Mouse (Mus musculus): ENCODE results near the gene Gif. TPM values are rescaled to one million over a fixed set of nuclear protein-coding genes. Genes with fewer than 3 reads are reported as not detected.

The Gif gene
- polyA plus RNA-seq, 1 experiment from 2014 or later = not detected

DNA sequence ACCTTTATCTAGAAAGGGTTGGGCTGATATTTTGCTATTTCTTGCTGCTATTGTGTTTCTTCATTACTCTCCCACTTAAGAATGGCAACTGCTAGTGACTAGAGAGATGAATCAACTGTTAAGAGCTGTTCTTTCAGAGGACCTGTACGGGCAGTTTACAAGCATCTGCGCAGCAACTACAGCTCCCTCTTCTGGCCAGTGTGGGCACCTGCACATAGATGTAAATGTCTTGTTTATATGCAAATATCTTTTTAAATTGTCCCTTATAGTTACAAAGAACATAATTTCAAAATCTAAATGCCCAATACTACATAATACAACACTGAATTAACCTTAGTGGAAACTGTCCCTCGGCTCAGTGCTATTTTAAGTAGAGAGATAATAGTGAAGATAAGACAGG is 20.8 kb downstream of the Gif start:
- no peak for ATAC-seq (ENCODE audit: insufficient number of reproducible peaks, low FRiP score, low TSS enrichment, low read depth)
- peaks cover 5% of the 10 kb centered on the region; the same call in 1 of the 2 replicates for H3K4me1 ChIP-seq
- peaks cover 8% of the 10 kb centered on the region; the same call in 1 of the 2 replicates for H3K36me3 ChIP-seq
- no peak overlapping the region for H3K4me3 ChIP-seq
- H3K9me3 ChIP-seq = no peaks in the 10 kb centered on the region
- H3K4me2 ChIP-seq = no peak overlapping the region
- no peak overlapping the region for H3K9ac ChIP-seq
- no peaks in the 10 kb centered on the region for H3K27me3 ChIP-seq
- H3K27ac ChIP-seq = no peak overlapping the region
- WGBS = 15% methylated on average over 3 of the region's 3 CpGs

DNA sequence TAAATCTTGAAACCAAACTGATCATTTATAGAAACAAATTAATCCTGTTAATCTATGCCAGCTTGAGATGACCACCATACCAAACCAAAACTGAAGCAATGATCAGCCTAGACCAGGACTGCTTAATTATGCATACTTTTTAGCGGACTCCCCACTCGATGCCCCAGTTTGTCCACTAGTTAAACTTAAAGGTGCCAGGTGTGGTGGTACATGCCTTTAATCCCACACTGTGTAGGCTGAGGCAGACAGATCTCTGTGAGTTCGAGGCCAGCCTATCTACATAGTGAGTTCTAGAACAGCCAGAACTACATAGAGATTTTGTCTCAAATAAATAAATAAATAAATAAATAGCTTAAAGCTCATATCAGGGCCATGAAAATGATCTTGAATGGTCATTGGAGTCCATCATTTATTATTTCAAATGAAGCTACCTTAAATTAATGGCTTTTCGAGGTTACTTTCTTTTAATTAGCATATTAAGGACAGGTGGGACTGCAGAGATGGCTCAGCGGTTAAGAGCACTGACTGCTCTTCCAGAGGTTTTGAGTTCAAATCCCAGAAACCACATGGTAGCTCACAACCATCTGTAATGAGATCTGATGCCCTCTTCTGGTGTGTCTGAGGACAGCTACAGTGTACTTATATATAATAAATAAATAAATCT is 22.0 kb downstream of the Gif start:
- Histone ChIP-seq H3K27me3 (no peaks in the 10 kb centered on the region), H3K27ac (no peak overlapping the region), H3K9me3 (no peaks in the 10 kb centered on the region), H3K4me3 (peak overlapping the region; percentile 64), H3K9ac (no peak overlapping the region), H3K4me1 (peaks cover 5% of the 10 kb centered on the region; the same call in 1 of the 2 replicates), H3K4me2 (peak overlapping the region; percentile 66), H3K36me3 (peaks cover 20% of the 10 kb centered on the region)
- WGBS = 86% methylated on average over 5 of the region's 5 CpGs
- no peak for ATAC-seq (ENCODE audit: insufficient number of reproducible peaks, low FRiP score, low TSS enrichment, low read depth)

DNA sequence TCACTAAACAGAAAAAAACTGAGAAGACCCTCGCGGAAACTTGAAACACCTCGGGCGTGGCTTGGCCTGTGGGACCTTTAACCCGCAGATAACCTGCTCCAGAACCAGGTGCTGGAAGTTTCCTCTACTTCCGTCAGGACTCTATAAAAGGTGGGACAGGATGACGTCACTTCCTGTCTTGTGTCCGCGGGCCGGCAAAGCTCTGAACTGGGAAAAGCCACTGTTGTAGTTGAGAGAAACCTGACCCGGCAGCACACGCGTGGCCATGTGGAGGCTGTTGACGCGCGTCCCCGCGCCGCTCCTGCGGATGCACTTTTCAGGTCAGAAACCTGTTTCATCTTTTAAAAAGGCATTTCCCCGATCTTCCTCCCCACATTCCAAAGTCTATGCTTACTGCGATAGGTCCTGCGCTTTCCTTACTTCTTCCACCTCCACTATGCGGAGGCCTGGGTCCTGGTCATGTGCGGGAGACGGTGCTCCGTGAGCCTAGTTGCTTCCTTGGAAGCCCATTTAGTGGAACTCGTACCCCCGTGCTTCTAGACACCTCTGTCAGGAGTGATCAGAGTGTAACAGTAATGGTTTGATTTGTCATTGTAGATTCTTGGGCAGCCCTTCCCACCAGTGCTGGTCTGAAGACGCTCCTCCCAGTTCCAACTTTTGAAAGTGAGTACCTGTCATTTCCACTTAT is 23.0 kb downstream of the Gif start, which contains the start of gene Mrpl16:
Gene Mrpl16 (plus strand): TSS at position 187 of the 688 bp plus-strand sequence.
- H3K27ac ChIP-seq = peak within 1 kb of the TSS; percentile 76
- H3K4me2 ChIP-seq = peak within 1 kb of the TSS; percentile 66
- H3K4me1 ChIP-seq = peaks cover 5% of the 10 kb centered on the region; the same call in 1 of the 2 replicates
- H3K9me3 ChIP-seq = no peaks in the 10 kb centered on the region
- H3K4me3 ChIP-seq = peak within 1 kb of the TSS; percentile 64
- ATAC-seq (ENCODE audit: insufficient number of reproducible peaks, low FRiP score, low TSS enrichment, low read depth) = peak; percentile 88
- under 1% methylated on average over 30 of the region's 30 CpGs for WGBS
- H3K9ac ChIP-seq = peak within 1 kb of the TSS; percentile 56
- no peaks in the 10 kb centered on the region for H3K27me3 ChIP-seq
- H3K36me3 ChIP-seq = peaks cover 23% of the 10 kb centered on the region

DNA sequence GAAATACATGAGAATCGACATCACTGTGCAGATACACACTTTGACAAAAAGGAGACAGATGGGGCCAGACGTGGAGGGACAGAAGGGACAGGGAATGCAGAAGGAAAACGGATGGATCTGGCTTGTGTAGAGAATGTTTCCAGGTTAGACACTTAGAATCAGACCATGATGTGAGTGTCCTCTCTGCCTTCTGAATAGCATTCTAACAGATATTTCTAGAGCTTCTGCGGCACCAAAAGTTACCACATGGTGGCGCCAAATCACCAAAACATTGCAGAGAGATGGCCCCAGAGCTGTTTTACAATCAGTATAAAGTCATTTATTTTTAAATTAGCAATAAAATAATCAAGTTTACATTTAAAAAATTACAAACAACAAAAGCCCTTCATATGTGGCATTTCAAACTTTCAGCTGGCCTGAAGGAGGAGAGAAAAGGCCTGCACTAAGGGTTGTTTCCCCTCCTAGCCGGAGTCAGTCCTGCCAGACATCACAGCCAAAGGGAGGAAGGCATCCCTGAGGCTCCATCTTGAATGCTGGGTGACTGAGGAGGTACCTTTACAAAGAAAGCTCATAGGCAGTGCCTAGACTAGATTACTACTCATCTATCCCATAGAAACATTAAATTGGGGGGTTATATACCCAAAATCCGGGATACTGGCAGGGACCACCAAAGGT is 30.0 kb downstream of the Gif start:
- ATAC-seq (ENCODE audit: insufficient number of reproducible peaks, low FRiP score, low TSS enrichment, low read depth) = no peak
- H3K27ac ChIP-seq = no peak overlapping the region
- H3K4me1 ChIP-seq = no peaks in the 10 kb centered on the region
- peaks cover 37% of the 10 kb centered on the region for H3K36me3 ChIP-seq
- no peak overlapping the region for H3K4me2 ChIP-seq
- H3K9me3 ChIP-seq = no peaks in the 10 kb centered on the region
- H3K9ac ChIP-seq = no peak overlapping the region
- H3K4me3 ChIP-seq = no peak overlapping the region
- 64% methylated on average over 7 of the region's 7 CpGs for WGBS
- no peaks in the 10 kb centered on the region for H3K27me3 ChIP-seq

DNA sequence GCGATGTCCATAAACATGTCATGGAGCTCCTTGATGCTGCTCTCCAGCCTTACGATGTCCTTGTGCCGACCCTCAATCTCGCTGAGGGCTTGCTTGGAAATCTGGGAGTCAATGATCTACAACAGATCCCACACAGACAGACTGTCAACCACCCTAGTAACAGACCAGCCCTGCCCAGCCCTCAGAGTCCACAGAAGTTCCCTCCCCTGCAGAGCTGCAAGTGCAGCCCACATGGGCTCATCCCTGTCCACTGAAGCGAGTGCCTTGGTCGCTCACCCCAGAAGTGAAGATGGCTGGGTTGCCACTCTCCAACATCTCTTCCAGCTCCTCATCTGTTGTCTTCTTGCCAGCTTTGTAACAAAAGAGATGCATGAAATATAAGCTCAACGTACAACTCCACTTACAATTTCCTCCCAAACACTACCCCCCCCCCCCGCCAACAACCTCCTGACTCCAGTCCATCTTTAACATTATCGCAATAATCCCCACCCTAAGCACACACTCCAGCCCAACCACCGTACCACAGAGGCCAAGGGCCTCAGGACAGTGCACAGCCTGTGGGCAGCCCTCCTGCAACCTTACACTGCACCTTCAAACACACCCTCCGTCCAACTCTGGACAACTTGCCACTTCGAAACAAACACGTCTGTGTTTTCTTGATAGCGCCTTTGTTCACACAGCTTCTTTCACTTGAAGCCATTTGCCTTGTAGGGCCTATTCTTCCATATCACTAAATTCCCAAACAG is 38.2 kb downstream of the Gif start:
- no peak for ATAC-seq (ENCODE audit: insufficient number of reproducible peaks, low FRiP score, low TSS enrichment, low read depth)
- H3K9ac ChIP-seq = no peak overlapping the region
- H3K4me3 ChIP-seq = no peak overlapping the region
- H3K27ac ChIP-seq = no peak overlapping the region
- no peaks in the 10 kb centered on the region for H3K27me3 ChIP-seq
- H3K4me1 ChIP-seq = no peaks in the 10 kb centered on the region
- no peak overlapping the region for H3K4me2 ChIP-seq
- H3K36me3 ChIP-seq = no peaks in the 10 kb centered on the region
- 87% methylated on average over 14 of the region's 14 CpGs for WGBS
- H3K9me3 ChIP-seq = no peaks in the 10 kb centered on the region

DNA sequence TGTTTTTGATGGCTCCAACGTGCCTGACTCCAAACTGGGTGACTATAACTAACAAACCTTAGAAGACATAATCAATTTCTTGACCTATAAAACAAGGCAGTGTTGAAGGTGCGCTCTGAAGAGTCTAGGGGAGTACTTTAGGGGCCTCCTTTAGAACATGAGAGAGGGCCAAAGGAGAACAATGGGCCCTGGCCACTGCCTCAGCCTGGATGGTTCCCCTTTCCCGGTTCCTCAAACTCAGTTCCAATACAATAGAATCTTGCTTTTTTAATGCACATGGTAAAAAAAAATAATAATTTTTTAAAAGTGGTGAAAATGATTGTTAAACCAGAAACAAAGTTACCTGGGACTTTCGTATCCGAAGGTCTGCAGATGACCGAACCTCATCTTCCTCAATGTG is 40.5 kb downstream of the Gif start:
- no peaks in the 10 kb centered on the region for H3K9me3 ChIP-seq
- H3K4me2 ChIP-seq = no peak overlapping the region
- no peak overlapping the region for H3K27ac ChIP-seq
- ATAC-seq (ENCODE audit: insufficient number of reproducible peaks, low FRiP score, low TSS enrichment, low read depth) = no peak
- no peaks in the 10 kb centered on the region for H3K27me3 ChIP-seq
- H3K9ac ChIP-seq = no peak overlapping the region
- no peak overlapping the region for H3K4me3 ChIP-seq
- no peaks in the 10 kb centered on the region for H3K4me1 ChIP-seq
- 91% methylated on average over 6 of the region's 6 CpGs for WGBS
- H3K36me3 ChIP-seq = no peaks in the 10 kb centered on the region

DNA sequence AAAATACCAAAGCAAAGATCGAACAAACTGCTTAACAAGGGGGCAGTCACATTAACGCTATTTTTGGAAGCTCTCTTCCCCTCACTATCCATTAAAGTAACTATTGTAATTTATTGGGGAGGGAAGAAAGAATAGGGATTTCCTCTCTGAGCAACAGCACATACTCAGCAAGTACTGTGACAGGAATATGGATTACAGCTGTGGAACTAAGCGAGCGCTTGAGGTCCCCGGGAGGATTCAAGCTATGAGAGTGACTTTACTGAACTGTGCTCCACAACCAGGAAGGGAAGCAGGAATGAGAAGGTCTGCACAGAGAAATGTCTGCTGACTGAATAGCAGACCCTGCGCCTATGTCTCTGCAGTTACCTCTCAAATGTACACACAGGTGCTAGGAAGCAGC is 41.5 kb downstream of the Gif start:
- no peak overlapping the region for H3K4me3 ChIP-seq
- no peaks in the 10 kb centered on the region for H3K36me3 ChIP-seq
- no peaks in the 10 kb centered on the region for H3K27me3 ChIP-seq
- ATAC-seq (ENCODE audit: insufficient number of reproducible peaks, low FRiP score, low TSS enrichment, low read depth) = no peak
- H3K9ac ChIP-seq = no peak overlapping the region
- H3K4me1 ChIP-seq = no peaks in the 10 kb centered on the region
- H3K9me3 ChIP-seq = no peaks in the 10 kb centered on the region
- no peak overlapping the region for H3K4me2 ChIP-seq
- no peak overlapping the region for H3K27ac ChIP-seq
- 78% methylated on average over 6 of the region's 6 CpGs for WGBS

DNA sequence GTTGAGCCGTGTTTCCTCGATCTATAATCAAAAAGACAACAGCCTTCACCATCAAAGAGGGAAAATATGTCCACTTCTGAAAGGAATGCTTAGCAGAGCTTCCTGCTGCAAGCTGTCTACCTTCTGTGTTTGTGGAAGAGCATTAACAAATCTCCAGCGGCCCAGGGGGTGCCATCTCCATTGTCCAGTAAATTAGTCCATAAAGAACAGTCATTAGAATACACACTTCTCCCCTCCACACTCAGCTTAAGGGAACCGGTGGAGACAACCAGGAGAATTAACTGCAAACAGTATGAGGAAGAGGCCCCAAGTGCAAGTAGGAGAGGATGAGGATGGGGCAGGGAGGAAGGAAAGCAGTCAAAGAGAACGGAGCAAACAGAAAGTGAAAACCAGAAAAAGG is 44.5 kb downstream of the Gif start:
- no peak overlapping the region for H3K27ac ChIP-seq
- H3K27me3 ChIP-seq = no peaks in the 10 kb centered on the region
- H3K9ac ChIP-seq = no peak overlapping the region
- no peaks in the 10 kb centered on the region for H3K36me3 ChIP-seq
- WGBS = 72% methylated on average over 5 of the region's 5 CpGs
- H3K4me1 ChIP-seq = no peaks in the 10 kb centered on the region
- no peaks in the 10 kb centered on the region for H3K9me3 ChIP-seq
- H3K4me3 ChIP-seq = no peak overlapping the region
- ATAC-seq (ENCODE audit: insufficient number of reproducible peaks, low FRiP score, low TSS enrichment, low read depth) = no peak
- no peak overlapping the region for H3K4me2 ChIP-seq

DNA sequence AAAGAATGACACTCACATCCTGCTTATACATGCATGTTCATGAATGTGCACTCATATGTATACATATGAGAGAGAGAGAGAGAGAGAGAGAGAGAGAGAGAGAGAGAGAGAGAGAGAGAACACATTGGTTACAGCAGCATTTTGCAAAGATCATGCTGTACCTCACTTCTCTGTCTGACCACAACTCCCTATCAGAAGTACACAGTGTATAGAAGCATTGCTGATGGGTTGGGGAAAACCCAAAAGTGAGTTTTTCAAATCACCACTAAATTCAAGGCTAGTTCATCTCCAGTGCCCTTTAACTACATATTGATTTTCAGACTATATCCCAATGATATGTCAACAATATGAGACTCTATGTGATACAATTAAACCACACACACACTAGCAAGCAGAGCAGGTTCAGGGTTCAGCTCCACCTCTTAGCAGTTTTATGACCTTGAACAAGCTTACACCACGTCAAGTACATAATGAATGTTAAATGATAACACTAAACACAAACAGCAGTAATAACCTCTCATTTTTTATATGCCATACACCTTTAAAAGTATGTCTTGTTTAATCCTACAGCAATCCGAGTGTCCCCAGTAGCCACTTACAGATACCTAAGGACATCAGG is 46.5 kb downstream of the Gif start:
- ATAC-seq (ENCODE audit: insufficient number of reproducible peaks, low FRiP score, low TSS enrichment, low read depth) = no peak
- Histone ChIP-seq H3K9ac (no peak overlapping the region), H3K27ac (no peak overlapping the region), H3K27me3 (no peaks in the 10 kb centered on the region), H3K36me3 (no peaks in the 10 kb centered on the region), H3K4me1 (no peaks in the 10 kb centered on the region), H3K4me3 (no peak overlapping the region), H3K4me2 (no peak overlapping the region), H3K9me3 (no peaks in the 10 kb centered on the region)
- WGBS = 69% methylated on average over 2 of the region's 2 CpGs

DNA sequence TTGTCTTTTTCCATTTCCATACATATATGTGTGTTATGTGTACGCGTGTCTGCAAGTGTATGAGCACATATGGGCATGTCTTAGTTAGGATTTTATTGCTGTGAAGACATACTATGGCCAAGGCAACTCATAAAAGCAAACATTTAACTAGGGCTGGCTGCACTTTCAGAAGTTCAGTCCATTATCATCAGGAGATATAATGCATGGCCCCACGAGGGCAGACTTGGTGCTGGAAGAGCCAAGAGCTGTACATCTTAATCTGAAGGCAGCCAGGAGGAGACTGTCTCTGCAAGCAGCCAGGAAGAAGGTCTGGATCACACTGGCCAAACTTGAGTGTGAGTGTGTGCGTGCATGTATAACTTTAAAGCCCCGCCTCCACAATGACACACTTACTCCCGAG is 47.1 kb downstream of the Gif start:
- Histone ChIP-seq H3K4me1 (no peaks in the 10 kb centered on the region), H3K36me3 (no peaks in the 10 kb centered on the region), H3K27me3 (no peaks in the 10 kb centered on the region), H3K4me2 (no peak overlapping the region), H3K27ac (no peak overlapping the region), H3K9ac (no peak overlapping the region), H3K9me3 (no peaks in the 10 kb centered on the region), H3K4me3 (no peak overlapping the region)
- ATAC-seq (ENCODE audit: insufficient number of reproducible peaks, low FRiP score, low TSS enrichment, low read depth) = no peak
- WGBS = 87% methylated on average over 6 of the region's 6 CpGs

DNA sequence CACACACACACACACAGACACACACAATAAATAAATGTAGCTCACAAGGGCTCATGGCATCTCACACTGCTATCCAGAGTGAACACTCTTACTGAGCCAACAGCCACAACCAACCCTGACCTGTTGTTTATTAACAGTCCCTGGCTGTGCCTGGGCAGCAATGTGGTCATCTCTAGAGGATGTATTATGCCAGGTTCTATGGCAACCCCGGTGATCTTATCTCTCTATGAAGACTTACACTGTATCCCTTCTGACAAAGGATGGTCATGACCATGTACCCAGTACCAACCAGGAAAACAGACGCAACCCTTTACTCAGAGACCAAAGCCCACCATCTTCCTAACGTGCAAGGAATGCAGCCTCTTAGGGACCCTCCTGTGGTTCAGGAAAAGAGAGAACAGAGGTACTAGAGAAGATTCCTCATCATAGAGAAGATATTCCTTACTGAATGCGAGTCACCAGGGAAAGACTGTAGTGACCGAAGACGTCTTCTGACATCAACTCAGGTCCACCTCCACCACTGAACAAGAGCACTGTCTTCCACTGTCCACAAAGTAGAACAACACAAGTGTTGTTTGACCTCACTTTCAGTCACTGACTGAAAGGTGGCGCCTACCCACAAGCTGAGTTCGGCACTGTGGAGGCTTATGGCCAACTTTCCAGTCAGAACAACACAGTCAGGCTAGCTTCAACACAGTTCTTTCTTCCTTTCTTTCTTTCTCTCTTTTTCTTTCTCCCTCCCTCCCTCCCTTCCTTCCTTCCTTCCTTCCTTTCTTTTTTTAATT is 53.4 kb downstream of the Gif start:
- Histone ChIP-seq H3K36me3 (no peaks in the 10 kb centered on the region), H3K4me2 (no peak overlapping the region), H3K9me3 (no peaks in the 10 kb centered on the region), H3K4me3 (no peak overlapping the region), H3K4me1 (no peaks in the 10 kb centered on the region), H3K27ac (no peak overlapping the region), H3K9ac (no peak overlapping the region), H3K27me3 (no peaks in the 10 kb centered on the region)
- 76% methylated on average over 8 of the region's 8 CpGs for WGBS
- no peak for ATAC-seq (ENCODE audit: insufficient number of reproducible peaks, low FRiP score, low TSS enrichment, low read depth)

Measured in limb, embryonic 15.5 days (tissue).